Mouse (Mus musculus) intestine, embryonic 16.5 days (tissue): ENCODE results near the gene Hdlbp. TPM values are rescaled to one million over a fixed set of nuclear protein-coding genes. Genes with fewer than 3 reads are reported as not detected.

Experiments
- ATAC-seq: fragments of 200-750 bp; cut with Nextera tagmentation; 2 replicates; pipeline ENCODE4 v1.8.0; 2017; ENCODE audit warnings: moderate TSS enrichment, moderate library complexity
- H3K27ac ChIP-seq: fragments of 300-500 bp; sonication (generic); 2 replicates; pipeline ENCODE4 v1.5.1; 2014; ENCODE audit warnings: mild to moderate bottlenecking, low read length
- H3K27me3 ChIP-seq: fragments of 300-500 bp; sonication (generic); replicated peaks from 2 replicates; pipeline ENCODE4 v1.6.1; 2014; ENCODE audit warnings: low read length, control low read depth, mixed read lengths; ENCODE audit not compliant: control insufficient read depth, insufficient read depth
- H3K36me3 ChIP-seq: fragments of 300-500 bp; sonication (generic); 2 replicates; pipeline ENCODE4 v1.6.1; 2014; ENCODE audit warnings: low read length, control low read depth; ENCODE audit not compliant: control insufficient read depth, insufficient read depth
- H3K4me1 ChIP-seq: fragments of 300-500 bp; sonication (generic); 2 replicates; pipeline ENCODE4 v1.6.1; 2014; ENCODE audit warnings: low read length, control low read depth, mixed read lengths; ENCODE audit not compliant: control insufficient read depth, insufficient read depth
- H3K4me2 ChIP-seq: fragments of 300-500 bp; sonication (generic); 2 replicates; pipeline ENCODE4 v1.6.1; 2014; ENCODE audit warnings: low read depth, low read length, control low read depth
- H3K4me3 ChIP-seq: fragments of 300-500 bp; sonication (generic); 2 replicates; pipeline ENCODE4 v1.5.1; 2014; ENCODE audit warnings: mild to moderate bottlenecking, low read length
- H3K9ac ChIP-seq: fragments of 300-500 bp; sonication (generic); 2 replicates; pipeline ENCODE4 v1.6.1; 2014; ENCODE audit warnings: low read depth, low read length
- H3K9me3 ChIP-seq: fragments of 300-500 bp; sonication (generic); 2 replicates; pipeline ENCODE4 v1.6.1; 2016; ENCODE audit warnings: low read length, control low read depth; ENCODE audit not compliant: control insufficient read depth
- WGBS: fragments of 180-500 bp; shearing (Covaris S2); extraction: QIAGEN DNeasy Blood & Tissue Kit; methylation state at CpG from one replicate; pipeline ENCODE4 v1.1.7; 2014; 5-methylcytosine and 5-hydroxymethylcytosine counted together
- polyA plus RNA-seq: library from polyadenylated mRNA; unstranded; fragments of >200 nt; fragmentation: Nextera tagmentation; extraction: Ambion mirVana; gene quantifications from 2 replicates; pipeline ENCODE4 v1.2.1, GENCODE M21; 2015

Hdlbp gene
- polyA plus RNA-seq, 1 experiment from 2014 or later = 159 TPM

DNA sequence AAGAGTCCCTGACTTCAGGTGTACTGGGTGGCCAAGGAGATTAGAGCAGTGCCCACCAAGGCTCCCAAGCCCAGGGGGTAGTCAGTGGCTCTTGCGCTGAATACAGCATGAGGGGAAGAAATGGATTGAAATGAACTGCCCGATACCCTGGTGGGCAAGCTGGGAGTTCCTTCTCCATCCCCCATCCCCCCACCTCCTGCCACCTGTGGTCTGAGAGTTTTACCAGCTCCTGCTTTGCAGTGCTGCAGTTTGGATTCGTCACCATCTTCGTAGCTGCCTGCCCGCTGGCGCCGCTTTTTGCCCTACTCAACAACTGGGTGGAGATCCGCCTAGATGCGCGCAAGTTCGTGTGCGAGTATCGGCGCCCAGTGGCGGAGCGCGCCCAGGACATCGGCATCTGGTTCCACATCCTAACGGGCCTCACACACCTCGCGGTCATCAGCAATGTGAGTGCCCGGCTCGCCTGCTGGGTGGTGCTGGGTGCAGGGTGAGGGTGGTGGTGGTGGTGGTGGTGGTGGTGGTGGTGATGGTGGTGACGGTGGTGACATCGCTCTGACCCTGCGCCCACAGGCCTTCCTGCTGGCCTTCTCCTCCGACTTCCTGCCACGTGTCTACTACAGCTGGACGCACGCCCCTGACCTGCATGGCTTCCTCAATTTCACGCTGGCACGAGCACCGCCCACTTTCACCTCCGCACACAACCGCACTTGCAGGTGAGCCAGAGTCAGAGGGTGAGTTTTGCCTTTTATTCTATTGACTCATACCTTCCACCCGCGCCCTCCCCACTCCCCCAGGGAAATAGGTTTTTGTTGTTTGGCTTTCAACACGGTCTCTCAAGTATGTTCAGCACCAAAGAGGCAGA is 77.2 kb downstream of the Hdlbp start:
- H3K4me3 ChIP-seq = peak overlapping the region; percentile 31
- H3K36me3 ChIP-seq = peaks cover under 1% of the 10 kb centered on the region; the same call in 1 of the 2 replicates
- WGBS = 16% methylated on average over 38 of the region's 38 CpGs
- H3K9me3 ChIP-seq = no peaks in the 10 kb centered on the region
- H3K9ac ChIP-seq = peak overlapping the region; percentile 42
- no peak for ATAC-seq
- no peaks in the 10 kb centered on the region for H3K27me3 ChIP-seq
- no peak overlapping the region for H3K27ac ChIP-seq
- peak overlapping the region; percentile 60 for H3K4me2 ChIP-seq
- peaks cover 4% of the 10 kb centered on the region; the same call in 1 of the 2 replicates for H3K4me1 ChIP-seq

DNA sequence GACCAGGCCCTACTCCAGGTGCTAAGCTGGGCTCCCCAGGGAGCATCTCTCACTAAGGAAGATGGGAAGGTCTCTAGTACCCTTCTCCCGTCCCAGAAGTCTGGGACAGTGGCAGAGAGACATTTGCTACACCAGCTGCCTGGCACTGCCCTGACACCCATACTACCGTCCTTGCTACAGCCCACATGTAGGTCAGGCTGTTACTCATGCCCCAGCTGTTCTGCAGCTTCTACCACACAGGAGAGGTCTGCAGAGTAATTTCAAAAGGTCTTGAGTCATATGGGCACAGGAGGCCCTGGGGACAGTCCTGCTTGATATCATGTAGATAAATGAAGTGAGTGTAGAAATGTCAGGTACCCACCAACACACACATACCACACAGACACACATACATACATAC is 89.7 kb downstream of the Hdlbp start:
- no peak overlapping the region for H3K4me2 ChIP-seq
- WGBS = 63% methylated on average over 2 of the region's 2 CpGs
- no peaks in the 10 kb centered on the region for H3K27me3 ChIP-seq
- no peak for ATAC-seq
- H3K9me3 ChIP-seq = no peaks in the 10 kb centered on the region
- no peaks in the 10 kb centered on the region for H3K36me3 ChIP-seq
- no peak overlapping the region for H3K9ac ChIP-seq
- no peak overlapping the region for H3K27ac ChIP-seq
- no peak overlapping the region for H3K4me3 ChIP-seq
- H3K4me1 ChIP-seq = no peaks in the 10 kb centered on the region

DNA sequence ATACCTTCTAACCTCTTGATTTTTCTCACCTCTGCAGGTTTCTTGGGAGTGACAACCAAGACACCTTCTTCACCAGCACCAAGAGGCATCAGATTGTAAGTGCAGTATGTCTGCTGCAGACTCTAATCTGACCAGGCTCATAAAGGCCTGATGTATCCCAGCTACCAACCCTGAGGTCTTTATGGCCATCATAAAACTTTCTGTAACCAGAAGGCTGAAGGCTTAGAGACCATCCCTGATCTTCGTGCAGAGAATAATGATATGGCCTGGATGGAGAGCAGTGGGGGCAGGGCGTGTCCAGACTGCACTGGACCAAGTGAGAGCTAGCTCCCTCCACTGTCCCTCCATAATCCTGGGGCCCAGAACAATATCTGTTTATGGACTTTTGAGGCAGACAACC is 91.4 kb downstream of the Hdlbp start:
- Histone ChIP-seq H3K9ac (no peak overlapping the region), H3K4me3 (no peak overlapping the region), H3K36me3 (no peaks in the 10 kb centered on the region), H3K4me2 (no peak overlapping the region), H3K27ac (no peak overlapping the region), H3K9me3 (no peaks in the 10 kb centered on the region), H3K27me3 (no peaks in the 10 kb centered on the region), H3K4me1 (no peaks in the 10 kb centered on the region)
- WGBS = 32% methylated on average over 2 of the region's 2 CpGs
- ATAC-seq = peak; percentile 63

DNA sequence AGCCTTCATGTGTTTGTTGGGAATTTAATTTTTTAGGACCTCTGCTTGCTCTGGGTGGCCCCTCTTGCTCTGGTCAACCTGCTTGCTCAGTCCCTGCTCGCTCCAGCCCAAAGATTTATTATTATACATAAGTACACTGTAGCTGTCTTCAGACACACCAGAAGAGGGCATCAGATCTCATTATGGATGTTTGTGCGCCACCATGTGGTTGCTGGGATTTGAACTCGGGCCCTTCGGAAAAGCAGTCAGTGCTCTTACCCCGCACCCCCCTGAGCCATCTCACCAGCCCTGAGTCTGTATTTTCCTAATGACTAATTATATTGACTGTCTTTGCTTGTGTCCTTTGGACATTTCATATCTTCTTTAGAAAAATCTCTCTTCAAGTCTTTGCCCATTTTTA is 99.5 kb downstream of the Hdlbp start:
- H3K36me3 ChIP-seq = no peaks in the 10 kb centered on the region
- no peak overlapping the region for H3K27ac ChIP-seq
- WGBS = 76% methylated on average over 5 of the region's 5 CpGs

DNA sequence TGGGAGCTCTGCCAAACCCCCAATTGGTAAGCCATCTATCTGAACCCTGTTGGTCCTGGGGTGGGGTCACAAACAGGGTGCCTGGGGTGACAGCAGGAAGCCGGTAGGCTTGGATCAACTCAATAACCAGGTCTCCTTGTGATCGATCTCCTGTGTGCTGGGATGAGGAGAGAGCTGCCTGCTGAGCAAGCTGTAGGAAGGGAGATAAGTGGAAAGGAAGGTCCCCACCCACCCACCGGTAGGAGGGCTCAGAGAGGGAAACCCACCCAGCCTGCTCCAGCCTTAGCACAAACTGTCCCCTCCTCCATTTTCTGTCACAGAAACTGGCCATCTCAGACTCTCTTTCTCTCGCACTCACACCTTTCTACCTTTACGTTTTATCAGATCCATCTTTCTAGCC is 101.3 kb downstream of the Hdlbp start:
- Histone ChIP-seq H3K9me3 (no peaks in the 10 kb centered on the region), H3K9ac (no peak overlapping the region), H3K36me3 (no peaks in the 10 kb centered on the region), H3K4me1 (no peaks in the 10 kb centered on the region), H3K27me3 (no peaks in the 10 kb centered on the region), H3K4me2 (no peak overlapping the region), H3K27ac (no peak overlapping the region), H3K4me3 (no peak overlapping the region)
- no peak for ATAC-seq
- 57% methylated on average over 5 of the region's 5 CpGs for whole genome bisulfite sequencing

More for the DNA sequence above, 99.5 kb downstream of the Hdlbp start:
- Histone ChIP-seq H3K9me3 (no peaks in the 10 kb centered on the region), H3K9ac (no peak overlapping the region), H3K4me3 (no peak overlapping the region), H3K4me1 (no peaks in the 10 kb centered on the region), H3K4me2 (no peak overlapping the region), H3K27me3 (no peaks in the 10 kb centered on the region)
- no peak for ATAC-seq

DNA sequence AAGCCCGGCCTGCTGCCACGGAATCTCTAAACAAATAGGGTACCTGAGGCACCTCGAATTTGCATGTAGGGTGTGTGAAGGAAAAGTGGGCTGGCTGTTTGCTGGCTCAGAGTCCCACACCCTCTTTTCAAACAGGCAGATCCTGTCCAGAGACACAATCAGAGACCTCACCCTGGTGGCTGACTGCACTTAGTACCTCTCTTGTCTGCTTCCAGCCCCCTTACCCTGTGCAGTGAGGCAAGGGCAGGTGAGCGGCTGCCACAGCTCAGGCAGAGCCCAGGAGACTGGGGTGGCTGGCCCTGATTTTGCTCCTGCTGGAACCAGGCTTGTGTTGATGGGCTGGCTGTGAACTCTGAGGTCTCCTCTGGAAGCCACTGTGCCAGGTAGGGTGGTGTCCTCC is 105.0 kb downstream of the Hdlbp start, which contains the start of gene Ano7:
Ano7 (plus strand) TSS at position 266 of the 400 bp plus-strand sequence.
- no peaks in the 10 kb centered on the region for H3K36me3 ChIP-seq
- H3K4me3 ChIP-seq = peak within 1 kb of the TSS; percentile 7; the same call in 1 of the 2 replicates
- H3K4me2 ChIP-seq = no peak within 1 kb of the TSS
- H3K9me3 ChIP-seq = no peaks in the 10 kb centered on the region
- H3K9ac ChIP-seq = 0 out of 2 replicates have a peak within 1 kb of the TSS, but pooled peaks have one; percentile 12
- H3K4me1 ChIP-seq = no peaks in the 10 kb centered on the region
- no peaks in the 10 kb centered on the region for H3K27me3 ChIP-seq
- no peak within 1 kb of the TSS for H3K27ac ChIP-seq
- 54% methylated on average over 4 of the region's 4 CpGs for WGBS
- ATAC-seq = peak; percentile 66; the same call in 1 of the 2 replicates

DNA sequence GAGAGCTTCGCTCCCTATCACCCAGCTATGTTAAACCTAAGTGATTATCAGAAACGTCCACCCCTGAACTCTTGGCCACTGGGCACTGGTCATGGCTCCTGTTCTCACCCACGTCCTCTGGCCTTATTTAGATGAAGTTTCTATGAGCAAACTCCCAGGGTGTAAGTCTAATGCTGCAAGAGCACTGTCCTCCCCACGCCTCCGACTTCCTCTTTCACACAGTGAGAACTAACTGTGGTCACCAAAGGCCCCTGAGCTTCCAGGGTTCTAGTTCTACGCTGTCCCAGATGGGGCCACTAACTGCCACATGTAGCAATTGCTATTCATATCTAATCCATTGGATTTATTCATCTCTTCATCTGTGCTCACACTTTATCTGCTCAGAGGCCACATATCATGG is 113.0 kb downstream of the Hdlbp start:
- no peak overlapping the region for H3K9ac ChIP-seq
- H3K27me3 ChIP-seq = no peaks in the 10 kb centered on the region
- no peak overlapping the region for H3K4me3 ChIP-seq
- ATAC-seq = no peak
- H3K4me2 ChIP-seq = no peak overlapping the region
- WGBS = 92% methylated on average over 6 of the region's 6 CpGs
- H3K9me3 ChIP-seq = no peaks in the 10 kb centered on the region
- H3K4me1 ChIP-seq = no peaks in the 10 kb centered on the region
- H3K36me3 ChIP-seq = peaks cover 12% of the 10 kb centered on the region; the same call in 1 of the 2 replicates
- no peak overlapping the region for H3K27ac ChIP-seq

DNA sequence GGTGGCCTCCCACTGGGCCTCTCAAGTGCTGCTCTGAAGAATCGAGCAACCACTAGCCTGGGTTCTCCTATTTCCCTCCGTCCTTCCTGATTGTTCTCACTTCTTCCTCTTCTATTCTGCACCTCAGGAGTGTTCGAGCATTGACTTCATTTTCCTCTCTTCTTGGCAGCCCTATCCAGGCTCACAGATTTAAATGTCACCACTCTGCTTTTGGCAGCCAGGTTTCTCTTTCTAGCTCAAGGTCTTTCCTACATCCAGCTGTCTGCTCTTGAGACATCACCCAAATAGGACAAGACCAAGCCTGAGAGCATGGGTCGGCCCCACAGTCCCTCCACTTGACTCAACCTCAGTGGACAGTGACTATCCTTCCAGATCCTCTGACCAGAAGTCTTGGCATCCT is 116.0 kb downstream of the Hdlbp start:
- Histone ChIP-seq H3K4me2 (no peak overlapping the region), H3K36me3 (peaks cover 16% of the 10 kb centered on the region), H3K4me1 (no peaks in the 10 kb centered on the region), H3K9me3 (no peaks in the 10 kb centered on the region), H3K4me3 (no peak overlapping the region), H3K9ac (no peak overlapping the region), H3K27me3 (no peaks in the 10 kb centered on the region), H3K27ac (no peak overlapping the region)
- ATAC-seq = no peak
- WGBS = 89% methylated on average over 4 of the region's 4 CpGs
